Mouse (Mus musculus) hindbrain, embryonic 10.5 days (tissue): Measurements from ENCODE around the gene Apoc4. TPM values are rescaled to one million over a fixed set of nuclear protein-coding genes. Genes with fewer than 3 reads are reported as not detected.

Experiments
- DNase-seq: peaks from one replicate; pipeline ENCODE4 v3.0.0-alpha.2; 2017; ENCODE audit warnings: low spot score
- H3K27ac ChIP-seq: fragments of 300-500 bp; sonication (generic); 2 replicates; pipeline ENCODE4 v1.5.1; 2016; ENCODE audit warnings: mild to moderate bottlenecking, moderate library complexity
- H3K27me3 ChIP-seq: fragments of 300-500 bp; sonication (generic); 2 replicates; pipeline ENCODE4 v1.6.1; 2016; ENCODE audit warnings: mild to moderate bottlenecking; ENCODE audit not compliant: poor library complexity, insufficient read depth, severe bottlenecking
- H3K36me3 ChIP-seq: fragments of 300-500 bp; sonication (generic); 2 replicates; pipeline ENCODE4 v1.6.1; 2016; ENCODE audit warnings: mild to moderate bottlenecking, moderate library complexity
- H3K4me1 ChIP-seq: fragments of 300-500 bp; sonication (generic); replicated peaks from 2 replicates; pipeline ENCODE4 v1.6.1; 2016; ENCODE audit warnings: mild to moderate bottlenecking
- H3K4me3 ChIP-seq: fragments of 300-500 bp; sonication (generic); 2 replicates; pipeline ENCODE4 v1.5.1; 2016; ENCODE audit warnings: mild to moderate bottlenecking, moderate library complexity
- H3K9me3 ChIP-seq: fragments of 300-500 bp; sonication (generic); 2 replicates; pipeline ENCODE4 v1.6.1; 2016; ENCODE audit warnings: mild to moderate bottlenecking, moderate library complexity
- WGBS: fragments of 180-500 bp; shearing (Covaris S2); methylation state at CpG from one replicate; pipeline ENCODE4 v1.1.7; 2016; 5-methylcytosine and 5-hydroxymethylcytosine counted together
- polyA plus RNA-seq: library from polyadenylated mRNA; unstranded; fragments of >200 nt; fragmentation: Nextera tagmentation; extraction: Ambion mirVana; gene quantifications from 2 replicates; pipeline ENCODE4 v1.2.1, GENCODE M21; 2016

The Apoc4 gene
- polyA plus RNA-seq: not detected in 2 replicates

DNA sequence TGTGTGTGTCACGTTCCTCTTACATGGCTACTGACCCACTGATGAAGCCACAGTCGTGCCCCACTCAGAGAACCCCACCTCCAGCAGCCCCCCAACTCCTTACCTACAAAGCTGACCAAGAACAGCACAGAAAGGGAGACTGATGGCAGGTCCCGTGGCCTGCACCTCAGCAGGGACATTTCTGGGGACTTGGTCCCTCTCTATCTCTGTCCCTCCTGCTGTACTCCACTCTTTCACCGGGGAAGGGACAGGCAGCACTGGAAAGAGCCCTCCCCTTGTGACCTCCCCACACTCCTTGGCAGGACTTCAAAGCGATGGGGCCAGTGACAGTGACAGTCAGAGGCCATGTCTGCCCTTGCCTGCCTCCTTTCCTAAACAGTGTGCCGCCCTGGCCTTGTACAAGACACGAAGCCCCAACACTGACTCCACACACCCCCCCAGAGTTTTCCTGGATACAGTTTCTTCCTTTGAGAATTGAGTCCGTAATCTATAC lies at the start of gene Apoc4, which contains the start of gene Gm44805:
Apoc4 (minus strand) TSS at position 278 of the 493 bp plus-strand sequence.
Gm44805 (minus strand) TSS at position 222 of the 493 bp plus-strand sequence.
- Histone ChIP-seq H3K27ac (no peak within 1 kb of the TSS), H3K36me3 (no peaks in the 10 kb centered on the region)
- no peak for DNase-seq

DNA sequence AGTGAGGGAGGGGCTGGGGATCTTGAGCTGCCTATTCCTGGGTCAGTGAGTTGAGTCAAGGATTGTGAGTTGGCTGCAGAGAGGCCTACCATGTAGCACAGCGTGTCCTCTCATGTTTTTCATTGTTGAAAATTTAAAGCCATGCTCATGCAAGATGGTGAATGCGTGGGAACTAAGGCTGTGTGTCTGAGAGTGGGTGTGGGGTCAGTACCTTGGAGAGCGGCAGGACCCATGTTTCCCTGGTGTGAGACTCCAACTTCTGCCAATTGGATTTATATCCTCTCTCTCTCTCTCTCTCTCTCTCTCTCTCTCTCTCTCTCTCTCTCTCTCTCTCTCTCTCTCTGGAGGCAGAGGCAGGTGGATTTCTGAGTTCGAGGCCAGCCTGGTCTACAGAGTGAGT lies 45.3 kb upstream of the Apoc4 start:
- DNase-seq: no peak
- 91% methylated on average over 4 of the region's 4 CpGs for WGBS
- H3K36me3 ChIP-seq: peaks cover 100% of the 10 kb centered on the region

More for the DNA sequence above, at the start of gene Apoc4, which contains the start of gene Gm44805:
- no peaks in the 10 kb centered on the region for H3K9me3 ChIP-seq
- H3K27me3 ChIP-seq: no peaks in the 10 kb centered on the region
- H3K4me1 ChIP-seq: no peaks in the 10 kb centered on the region
- H3K4me3 ChIP-seq: no peak within 1 kb of the TSS
- WGBS: 64% methylated on average over 8 of the region's 8 CpGs

DNA sequence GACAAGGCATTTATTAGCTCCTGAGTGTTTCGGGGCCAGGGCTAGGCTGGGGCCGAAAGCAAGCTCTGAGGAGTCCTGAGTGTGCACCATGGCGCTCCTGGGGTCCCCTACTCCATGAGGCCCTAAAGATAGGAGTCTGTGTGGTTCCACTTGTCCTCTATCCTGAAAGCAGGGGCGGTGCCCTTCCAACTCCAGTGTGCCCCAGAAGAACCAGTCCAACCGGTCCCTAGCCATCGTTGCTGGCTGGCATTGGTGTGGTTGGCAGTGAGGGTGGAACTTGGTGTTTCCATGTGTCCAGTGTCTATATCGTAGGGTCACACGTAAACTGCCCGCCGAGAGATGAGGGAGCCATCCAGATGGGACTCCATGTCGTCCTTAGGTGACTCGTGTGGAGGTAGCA lies 42.9 kb upstream of the Apoc4 start:
- no peaks in the 10 kb centered on the region for H3K4me1 ChIP-seq
- H3K36me3 ChIP-seq: peaks cover 100% of the 10 kb centered on the region
- H3K4me3 ChIP-seq: no peak overlapping the region
- WGBS: 92% methylated on average over 12 of the region's 12 CpGs
- H3K27ac ChIP-seq: no peak overlapping the region
- H3K27me3 ChIP-seq: no peaks in the 10 kb centered on the region
- no peak for DNase-seq
- H3K9me3 ChIP-seq: peaks cover 15% of the 10 kb centered on the region

More for the DNA sequence above, 45.3 kb upstream of the Apoc4 start:
- Histone ChIP-seq H3K9me3 (peaks cover 3% of the 10 kb centered on the region; the same call in 1 of the 2 replicates), H3K27ac (no peak overlapping the region), H3K27me3 (no peaks in the 10 kb centered on the region), H3K4me1 (no peaks in the 10 kb centered on the region), H3K4me3 (no peak overlapping the region)

DNA sequence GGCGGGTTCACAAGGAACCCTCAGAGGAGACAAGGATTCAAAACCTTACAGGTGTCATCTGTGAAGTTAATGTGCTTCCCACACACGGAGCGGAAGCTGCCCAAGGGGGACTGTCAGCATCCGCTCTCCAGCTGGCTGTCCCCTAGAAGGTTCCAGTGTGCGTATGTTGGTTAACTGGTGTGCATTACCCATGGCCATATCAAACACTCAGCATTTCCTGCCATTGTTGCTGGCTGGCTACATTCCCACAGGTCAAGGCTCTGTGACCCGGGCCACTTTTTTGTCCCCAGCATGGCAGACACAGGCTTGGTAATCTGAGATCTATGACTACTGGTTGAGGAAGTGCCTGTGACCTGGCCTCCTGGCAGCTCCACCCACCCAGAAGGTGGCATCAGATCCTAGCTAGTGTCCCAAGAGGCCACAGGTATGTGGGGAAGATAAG lies 41.5 kb upstream of the Apoc4 start:
- DNase-seq: no peak
- H3K27me3 ChIP-seq: no peaks in the 10 kb centered on the region
- no peak overlapping the region for H3K4me3 ChIP-seq
- no peak overlapping the region for H3K27ac ChIP-seq
- H3K4me1 ChIP-seq: no peaks in the 10 kb centered on the region
- peaks cover 15% of the 10 kb centered on the region for H3K9me3 ChIP-seq
- H3K36me3 ChIP-seq: peaks cover 98% of the 10 kb centered on the region
- 91% methylated on average over 6 of the region's 6 CpGs for WGBS

DNA sequence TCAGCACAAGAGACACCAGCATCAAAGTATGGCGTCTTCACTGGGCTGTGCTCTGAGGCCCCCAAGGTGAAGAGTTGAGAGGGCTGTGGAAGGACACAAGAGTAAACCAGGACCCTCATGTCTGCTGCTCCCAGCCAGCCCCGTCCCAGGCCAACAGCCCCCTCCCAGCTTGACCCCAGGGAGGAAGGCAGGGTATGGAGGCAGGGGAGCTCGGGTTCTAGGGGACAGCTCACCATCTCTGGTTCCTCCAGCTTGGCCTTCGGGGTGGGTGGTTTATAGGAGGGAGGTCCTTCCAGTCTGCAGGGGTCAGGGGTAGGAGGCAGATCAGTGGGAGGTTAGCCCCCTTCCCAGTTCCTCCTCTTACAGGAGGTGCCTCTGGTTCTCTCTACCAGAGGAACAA lies 37.9 kb upstream of the Apoc4 start:
- H3K4me1 ChIP-seq: peaks cover 15% of the 10 kb centered on the region
- H3K4me3 ChIP-seq: no peak overlapping the region
- H3K27me3 ChIP-seq: no peaks in the 10 kb centered on the region
- peaks cover 15% of the 10 kb centered on the region for H3K9me3 ChIP-seq
- H3K27ac ChIP-seq: no peak overlapping the region
- DNase-seq: no peak
- H3K36me3 ChIP-seq: peaks cover 69% of the 10 kb centered on the region
- WGBS: 93% methylated on average over 4 of the region's 4 CpGs

DNA sequence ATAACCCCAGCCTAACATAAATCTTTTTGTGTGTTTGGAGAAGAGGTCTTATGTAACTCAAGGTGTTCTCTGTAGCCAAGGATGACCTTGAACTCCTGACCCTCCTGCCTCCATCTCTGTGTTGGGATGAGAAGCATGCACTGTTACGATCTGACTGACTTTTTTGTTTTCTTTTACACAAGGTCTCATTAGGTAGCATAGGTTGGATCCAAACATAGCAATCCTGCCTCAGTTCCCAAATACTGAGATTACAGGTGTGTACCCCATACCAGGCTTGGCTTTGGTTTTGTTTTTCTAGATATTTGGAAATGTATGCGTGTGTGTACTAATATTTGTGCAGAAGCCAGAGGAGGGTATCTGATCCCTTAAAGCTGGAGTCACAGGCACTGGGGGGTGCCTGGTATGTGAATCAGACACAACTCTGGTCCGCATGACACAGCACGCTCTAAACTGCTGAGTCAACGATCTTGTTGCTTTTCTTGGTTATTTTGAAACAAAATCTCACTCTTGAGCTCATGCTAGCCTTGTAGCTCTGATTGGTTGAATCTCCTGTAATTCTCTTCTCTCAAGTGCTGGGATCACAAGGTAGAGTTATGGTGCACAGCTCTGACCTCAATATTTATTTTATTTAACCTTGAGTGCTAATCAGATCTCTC lies 37.1 kb upstream of the Apoc4 start:
- H3K9me3 ChIP-seq: peaks cover 15% of the 10 kb centered on the region
- H3K4me1 ChIP-seq: peaks cover 23% of the 10 kb centered on the region
- peaks cover 65% of the 10 kb centered on the region for H3K36me3 ChIP-seq
- no peak overlapping the region for H3K4me3 ChIP-seq
- WGBS: 90% methylated on average over 5 of the region's 5 CpGs
- no peak overlapping the region for H3K27ac ChIP-seq
- H3K27me3 ChIP-seq: no peaks in the 10 kb centered on the region
- no peak for DNase-seq

DNA sequence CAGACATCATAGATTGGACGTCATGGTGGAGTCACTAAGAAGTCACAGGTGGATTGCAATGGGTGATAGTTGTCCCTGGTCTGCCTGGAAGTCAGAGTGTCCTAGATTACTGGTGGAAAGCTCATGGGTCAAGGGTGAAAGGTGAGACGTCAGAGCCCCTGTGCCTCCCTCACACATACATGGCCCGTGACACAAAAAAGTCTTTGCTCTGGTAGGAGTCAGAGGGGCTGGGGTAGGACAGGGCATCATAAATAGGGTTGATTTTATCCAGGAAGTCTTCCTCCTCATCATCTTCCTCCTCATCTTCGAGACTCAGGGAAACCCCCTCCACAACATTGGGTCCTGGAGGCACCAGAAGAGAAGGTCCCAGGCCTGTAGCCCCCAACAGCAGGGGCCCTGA lies 36.1 kb upstream of the Apoc4 start:
- H3K27me3 ChIP-seq: no peaks in the 10 kb centered on the region
- DNase-seq: no peak
- WGBS: 83% methylated on average over 4 of the region's 4 CpGs
- H3K27ac ChIP-seq: no peak overlapping the region
- H3K9me3 ChIP-seq: peaks cover 15% of the 10 kb centered on the region
- peaks cover 65% of the 10 kb centered on the region for H3K36me3 ChIP-seq
- H3K4me1 ChIP-seq: peaks cover 23% of the 10 kb centered on the region
- no peak overlapping the region for H3K4me3 ChIP-seq

DNA sequence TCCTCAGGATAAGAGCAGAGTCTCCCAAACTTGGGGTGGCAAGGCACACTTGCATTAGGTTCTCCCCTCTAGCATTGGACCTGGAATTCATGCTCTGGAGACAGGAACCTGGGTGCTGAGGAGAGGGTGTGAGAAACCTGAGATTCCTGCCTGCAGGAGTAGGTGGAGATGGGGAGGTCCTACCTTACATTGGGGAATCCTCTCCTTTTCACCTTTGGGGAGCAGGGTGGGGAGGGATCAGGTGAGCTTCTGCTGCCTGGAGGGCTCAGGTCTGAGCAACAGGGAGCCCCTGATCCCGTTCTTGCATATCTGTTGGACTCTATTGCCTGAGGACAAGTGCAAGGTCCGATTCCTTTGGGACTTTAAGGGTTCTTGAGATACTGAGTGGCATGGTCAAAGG lies 35.5 kb upstream of the Apoc4 start:
- 87% methylated on average over 2 of the region's 2 CpGs for WGBS
- DNase-seq: no peak
- H3K27ac ChIP-seq: peak overlapping the region; percentile 87
- H3K9me3 ChIP-seq: peaks cover 15% of the 10 kb centered on the region
- H3K4me3 ChIP-seq: peak overlapping the region; percentile 100
- H3K4me1 ChIP-seq: peaks cover 23% of the 10 kb centered on the region
- no peaks in the 10 kb centered on the region for H3K27me3 ChIP-seq
- peaks cover 65% of the 10 kb centered on the region for H3K36me3 ChIP-seq

DNA sequence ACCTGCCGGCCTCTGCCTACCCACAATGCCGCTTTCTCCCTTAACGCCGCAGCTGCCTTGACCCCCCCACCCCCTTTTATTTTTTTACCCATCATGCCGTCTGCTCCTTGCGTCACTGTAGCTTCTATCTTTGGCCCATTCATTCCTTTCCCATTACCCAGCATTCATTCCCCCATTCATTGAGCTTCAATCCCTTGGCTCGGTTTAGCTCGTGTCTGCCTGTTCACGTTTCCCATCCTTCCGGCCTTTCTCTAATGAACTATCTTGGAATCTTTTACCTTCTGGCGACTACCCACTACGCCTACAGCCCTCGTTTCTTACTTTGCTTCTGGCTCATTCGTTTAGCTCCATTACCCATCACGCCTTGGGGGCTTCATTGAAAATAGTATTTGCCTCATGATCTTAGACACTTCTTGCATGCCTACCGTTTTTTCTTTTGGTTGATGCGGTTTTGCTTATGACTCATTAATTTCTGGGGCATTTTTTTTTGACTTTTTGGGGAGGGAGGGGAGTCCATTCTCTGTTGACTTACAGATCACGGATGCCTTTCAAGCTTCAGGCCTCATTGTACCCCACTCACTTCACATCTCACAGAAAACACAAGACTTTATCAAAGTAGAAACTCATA lies 34.9 kb upstream of the Apoc4 start:
- Histone ChIP-seq H3K27ac (peak overlapping the region; percentile 87), H3K27me3 (no peaks in the 10 kb centered on the region), H3K4me1 (peaks cover 23% of the 10 kb centered on the region), H3K4me3 (peak overlapping the region; percentile 100), H3K9me3 (peaks cover 9% of the 10 kb centered on the region), H3K36me3 (peaks cover 65% of the 10 kb centered on the region)
- DNase-seq: no peak
- 7% methylated on average over 18 of the region's 18 CpGs for WGBS

DNA sequence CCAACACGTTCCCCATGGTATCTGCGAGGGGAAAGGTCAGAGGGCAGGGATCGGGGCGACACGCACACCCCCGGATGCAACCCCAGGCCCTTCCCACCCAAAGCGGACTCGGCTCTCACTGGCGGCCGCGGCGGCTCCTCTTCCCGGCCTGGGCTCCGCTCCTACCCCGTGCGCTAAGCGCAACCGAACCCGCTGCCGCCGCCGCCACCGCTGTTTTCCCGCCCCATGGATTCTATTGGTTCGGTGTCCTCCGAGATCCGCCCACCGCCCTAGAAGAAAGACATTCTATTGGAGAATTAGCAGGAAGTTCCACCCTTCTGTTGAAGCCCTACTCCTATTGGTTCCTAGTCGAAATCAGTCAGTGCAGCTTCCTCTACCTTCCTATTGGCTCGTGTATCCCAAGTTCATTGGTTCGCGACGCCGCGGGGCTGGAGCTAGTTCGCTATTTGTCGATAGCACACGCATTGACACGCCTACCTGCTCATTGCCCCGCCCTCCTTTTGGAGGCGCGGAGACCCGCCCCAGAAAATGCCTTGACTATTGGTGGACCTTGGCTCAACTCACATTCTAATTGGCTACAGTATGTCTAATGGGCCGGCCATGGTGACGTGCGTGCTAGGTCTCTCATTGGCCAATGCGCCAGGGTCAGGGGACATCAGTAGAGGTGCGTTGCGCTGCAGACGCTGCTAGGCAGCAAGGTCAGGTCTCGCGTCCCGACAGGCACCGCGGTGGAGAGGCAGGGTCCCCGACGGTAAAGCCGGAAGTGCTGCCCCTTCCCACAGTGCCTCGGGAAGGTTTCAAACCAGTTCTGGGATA lies 34.2 kb upstream of the Apoc4 start, which contains the start of gene Tomm40:
Tomm40 (minus strand) TSS at position 200 of the 816 bp plus-strand sequence.
- no peaks in the 10 kb centered on the region for H3K27me3 ChIP-seq
- DNase-seq: peak; percentile 99
- H3K4me3 ChIP-seq: peak within 1 kb of the TSS; percentile 100
- peaks cover 65% of the 10 kb centered on the region for H3K36me3 ChIP-seq
- peaks cover 1% of the 10 kb centered on the region; the same call in 1 of the 2 replicates for H3K9me3 ChIP-seq
- WGBS: under 1% methylated on average over 59 of the region's 59 CpGs
- H3K27ac ChIP-seq: peak within 1 kb of the TSS; percentile 90
- peaks cover 23% of the 10 kb centered on the region for H3K4me1 ChIP-seq

DNA sequence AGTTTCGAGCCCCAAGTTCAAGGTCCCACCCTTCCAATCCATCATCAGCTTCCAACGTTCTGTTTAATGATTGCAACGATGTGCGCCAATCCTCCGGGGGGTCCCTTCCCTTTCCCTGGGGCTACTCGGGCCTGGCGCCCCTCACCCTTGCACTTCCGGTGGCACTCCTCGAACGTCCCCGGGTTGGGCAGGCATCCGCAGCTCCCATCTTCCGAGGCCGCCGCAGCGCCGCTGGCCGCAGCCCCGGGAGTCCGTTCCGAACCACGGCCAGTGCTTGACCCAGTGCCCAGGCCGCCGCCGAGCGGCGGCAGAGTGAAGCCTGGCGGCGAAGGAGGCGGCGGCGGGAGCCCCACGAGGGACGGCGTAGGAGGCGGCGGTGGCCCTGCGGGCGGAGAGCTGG lies 33.6 kb upstream of the Apoc4 start:
- H3K4me3 ChIP-seq: peak overlapping the region; percentile 100
- no peaks in the 10 kb centered on the region for H3K27me3 ChIP-seq
- no peaks in the 10 kb centered on the region for H3K9me3 ChIP-seq
- peaks cover 23% of the 10 kb centered on the region for H3K4me1 ChIP-seq
- DNase-seq: no peak
- WGBS: under 1% methylated on average over 39 of the region's 39 CpGs
- H3K27ac ChIP-seq: peak overlapping the region; percentile 90
- peaks cover 65% of the 10 kb centered on the region for H3K36me3 ChIP-seq

DNA sequence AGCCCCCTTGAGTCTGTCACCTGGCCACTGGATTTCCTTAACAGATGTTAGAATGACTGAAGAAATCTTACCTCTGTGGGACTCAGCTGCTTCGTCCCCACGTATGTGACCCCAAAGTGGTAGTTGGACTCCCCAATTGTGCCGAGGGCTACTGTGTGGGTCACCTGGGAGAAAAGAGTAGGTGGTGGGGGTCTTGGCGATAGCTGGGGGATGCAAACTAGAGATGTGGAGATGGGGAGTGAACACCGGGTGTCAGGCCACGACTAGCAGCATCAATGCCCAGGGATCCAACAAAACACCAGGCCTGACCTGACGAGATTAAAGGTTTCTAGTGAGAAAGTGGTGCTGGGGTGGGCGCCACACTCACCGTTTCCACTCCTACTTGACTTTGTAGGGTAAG lies 32.3 kb upstream of the Apoc4 start:
- no peaks in the 10 kb centered on the region for H3K27me3 ChIP-seq
- no peak for DNase-seq
- no peaks in the 10 kb centered on the region for H3K9me3 ChIP-seq
- peaks cover 23% of the 10 kb centered on the region for H3K4me1 ChIP-seq
- 89% methylated on average over 9 of the region's 9 CpGs for WGBS
- H3K27ac ChIP-seq: no peak overlapping the region; the same call in 1 of the 2 replicates
- H3K4me3 ChIP-seq: peak overlapping the region; percentile 100
- peaks cover 65% of the 10 kb centered on the region for H3K36me3 ChIP-seq
